Mouse (Mus musculus) liver, embryonic 16.5 days (tissue): ENCODE data around the gene Atp4a. TPM values are rescaled to one million over a fixed set of nuclear protein-coding genes. Genes with fewer than 3 reads are reported as not detected.

Experiments
- ATAC-seq: fragments of 200-750 bp; cut with Nextera tagmentation; 2 replicates; pipeline ENCODE4 v1.8.0; 2017; ENCODE audit warnings: low read depth, mild to moderate bottlenecking, moderate number of reproducible peaks, moderate library complexity
- H3K27ac ChIP-seq: fragments of 300-500 bp; sonication (generic); 2 replicates; pipeline ENCODE4 v1.5.1; 2014; ENCODE audit warnings: mild to moderate bottlenecking, low read length
- H3K27me3 ChIP-seq: fragments of 300-500 bp; sonication (generic); 2 replicates; pipeline ENCODE4 v1.6.1; 2014; ENCODE audit warnings: low read depth, low read length, mixed read lengths; ENCODE audit not compliant: control insufficient read depth, insufficient read depth
- H3K36me3 ChIP-seq: fragments of 300-500 bp; sonication (generic); 2 replicates; pipeline ENCODE4 v1.6.1; 2014; ENCODE audit warnings: mild to moderate bottlenecking; ENCODE audit not compliant: control insufficient read depth, insufficient read depth
- H3K4me1 ChIP-seq: fragments of 300-500 bp; sonication (generic); 2 replicates; pipeline ENCODE4 v1.6.1; 2014; ENCODE audit warnings: low read depth, low read length, mixed read lengths; ENCODE audit not compliant: control insufficient read depth
- H3K4me2 ChIP-seq: fragments of 300-500 bp; sonication (generic); 2 replicates; pipeline ENCODE4 v1.6.1; 2014; ENCODE audit warnings: low read depth, low read length, mixed read lengths
- H3K4me3 ChIP-seq: fragments of 300-500 bp; sonication (generic); 2 replicates; pipeline ENCODE4 v1.5.1; 2014; ENCODE audit warnings: low read depth, mild to moderate bottlenecking, low read length
- H3K9ac ChIP-seq: fragments of 300-500 bp; sonication (generic); 2 replicates; pipeline ENCODE4 v1.6.1; 2014; ENCODE audit warnings: low read depth, low read length
- H3K9me3 ChIP-seq: fragments of 300-500 bp; sonication (generic); replicated peaks from 2 replicates; pipeline ENCODE4 v1.6.1; 2016; ENCODE audit warnings: low read length; ENCODE audit not compliant: control insufficient read depth
- WGBS: fragments of 180-500 bp; shearing (Covaris S2); extraction: QIAGEN DNeasy Blood & Tissue Kit; methylation state at CpG from one replicate; pipeline ENCODE4 v1.1.7; 2014; ENCODE audit not compliant: insufficient replicate concordance; 5-methylcytosine and 5-hydroxymethylcytosine counted together
- polyA plus RNA-seq: library from polyadenylated mRNA; unstranded; fragments of >200 nt; fragmentation: Nextera tagmentation; extraction: Ambion mirVana; gene quantifications from 2 replicates; pipeline ENCODE4 v1.2.1, GENCODE M21; 2015

Gene Atp4a
- polyA plus RNA-seq, 1 experiment from 2014 or later, result 4.1 TPM

- no peaks in the 10 kb centered on the region for H3K27me3 ChIP-seq
- H3K36me3 ChIP-seq, result no peaks in the 10 kb centered on the region
- no peaks in the 10 kb centered on the region for H3K9me3 ChIP-seq
- no peak for ATAC-seq
- no peak overlapping the region for H3K4me3 ChIP-seq
- WGBS, result 39% methylated on average over 11 of the region's 11 CpGs
- no peak overlapping the region for H3K9ac ChIP-seq
- no peaks in the 10 kb centered on the region; the same call in 1 of the 2 replicates for H3K4me1 ChIP-seq
- H3K4me2 ChIP-seq, result no peak overlapping the region
- no peak overlapping the region for H3K27ac ChIP-seq
These were observed 53.2 kb downstream of the Atp4a start for GRCm38 (mm10) chr7:30765173-30765572.

- Histone ChIP-seq H3K27ac (no peak overlapping the region), H3K27me3 (no peaks in the 10 kb centered on the region), H3K4me2 (no peak overlapping the region), H3K36me3 (no peaks in the 10 kb centered on the region), H3K9ac (no peak overlapping the region), H3K9me3 (no peaks in the 10 kb centered on the region), H3K4me3 (no peak overlapping the region), H3K4me1 (no peaks in the 10 kb centered on the region; the same call in 1 of the 2 replicates)
- WGBS, result 65% methylated on average over 4 of the region's 4 CpGs
- no peak for ATAC-seq
These were observed 54.4 kb downstream of the Atp4a start for GRCm38 (mm10) chr7:30766408-30766807.

- no peak for ATAC-seq
- H3K9ac ChIP-seq, result no peak overlapping the region
- no peaks in the 10 kb centered on the region for H3K36me3 ChIP-seq
- H3K4me2 ChIP-seq, result no peak overlapping the region
- no peak overlapping the region for H3K27ac ChIP-seq
- WGBS, result 27% methylated on average over 9 of the region's 9 CpGs
- no peaks in the 10 kb centered on the region for H3K27me3 ChIP-seq
- no peak overlapping the region for H3K4me3 ChIP-seq
- H3K4me1 ChIP-seq, result no peaks in the 10 kb centered on the region
- no peaks in the 10 kb centered on the region for H3K9me3 ChIP-seq
These were observed 57.2 kb downstream of the Atp4a start for GRCm38 (mm10) chr7:30769236-30769635.

Other genes with a start within 250 kb of the Atp4a start
- gene Prodh2, start 218.6 kb upstream of the Atp4a start, polyA plus RNA-seq, result 79.3 and 85.2 TPM in 2 replicates
- 1.8 and 2.6 TPM in 2 replicates for gene Arhgap33, start 177.1 kb upstream of the Atp4a start, polyA plus RNA-seq
- gene Hspb6, start 160.0 kb upstream of the Atp4a start, polyA plus RNA-seq, result 5.3 and 6.9 TPM in 2 replicates
- 2.7 and 3.0 TPM in 2 replicates for gene Proser3, start 159.9 kb upstream of the Atp4a start, polyA plus RNA-seq
- 22.7 and 23.7 TPM in 2 replicates for gene Lin37, start 152.4 kb upstream of the Atp4a start, polyA plus RNA-seq
- gene U2af1l4, start 148.9 kb upstream of the Atp4a start, polyA plus RNA-seq, result 31.5 and 32.6 TPM in 2 replicates
- 3.8 and 4.1 TPM in 2 replicates for gene Gm49396, start 148.9 kb upstream of the Atp4a start, polyA plus RNA-seq
- 65.0 and 70.1 TPM in 2 replicates for gene Psenen, start 148.6 kb upstream of the Atp4a start, polyA plus RNA-seq
- 2.1 and 2.2 TPM in 2 replicates for gene Igflr1, start 146.8 kb upstream of the Atp4a start, polyA plus RNA-seq
- 2.7 and 3.5 TPM in 2 replicates for gene Kmt2b, start 123.5 kb upstream of the Atp4a start, polyA plus RNA-seq
- gene Zbtb32, start 113.3 kb upstream of the Atp4a start, polyA plus RNA-seq, result 0.21 and 0.34 TPM in 2 replicates
- 0.08 and 0.09 TPM in 2 replicates for gene Upk1a, start 99.4 kb upstream of the Atp4a start, polyA plus RNA-seq
- 566 and 597 TPM in 2 replicates for gene Cox6b1, start 86.1 kb upstream of the Atp4a start, polyA plus RNA-seq
- not detected in 2 replicates for gene Etv2, start 76.4 kb upstream of the Atp4a start, polyA plus RNA-seq
- gene Rbm42, start 61.9 kb upstream of the Atp4a start, polyA plus RNA-seq, result 41.9 and 43.4 TPM in 2 replicates
- gene Haus5, start 47.2 kb upstream of the Atp4a start, polyA plus RNA-seq, result 28.5 and 31.8 TPM in 2 replicates
- gene Pmis2, start 40.6 kb upstream of the Atp4a start, polyA plus RNA-seq, result not detected in 2 replicates
- gene 2200002J24Rik, start 13.3 kb upstream of the Atp4a start, polyA plus RNA-seq, result 0.57 and 0.90 TPM in 2 replicates
- 94.1 and 96.0 TPM in 2 replicates for gene Tmem147, start 17.3 kb downstream of the Atp4a start, polyA plus RNA-seq
- 0.14 TPM in 1 of 2 replicates, not detected in the other for gene Gapdhs, start 31.5 kb downstream of the Atp4a start, polyA plus RNA-seq
- 0.05 and 0.20 TPM in 2 replicates for gene Sbsn, start 39.3 kb downstream of the Atp4a start, polyA plus RNA-seq
- gene Dmkn, start 51.5 kb downstream of the Atp4a start, polyA plus RNA-seq, result 0.36 and 0.40 TPM in 2 replicates
- gene Krtdap, start 75.7 kb downstream of the Atp4a start, polyA plus RNA-seq, result 0.22 TPM in 1 of 2 replicates, not detected in the other
- 0.90 and 1.1 TPM in 2 replicates for gene Ffar2, start 111.6 kb downstream of the Atp4a start, polyA plus RNA-seq
- not detected in 2 replicates for gene Ffar3, start 144.0 kb downstream of the Atp4a start, polyA plus RNA-seq
- not detected in 2 replicates for gene Ffar1, start 149.4 kb downstream of the Atp4a start, polyA plus RNA-seq
- gene Cd22, start 168.1 kb downstream of the Atp4a start, polyA plus RNA-seq, result 0.74 and 1.4 TPM in 2 replicates
- 0.16 and 0.27 TPM in 2 replicates for gene Mag, start 202.7 kb downstream of the Atp4a start, polyA plus RNA-seq
- gene Hamp2, start 212.5 kb downstream of the Atp4a start, polyA plus RNA-seq, result not detected in 2 replicates
- gene Hamp, start 231.8 kb downstream of the Atp4a start, polyA plus RNA-seq, result 10.4 and 17.5 TPM in 2 replicates
- 7.9 and 9.0 TPM in 2 replicates for gene Usf2, start 244.6 kb downstream of the Atp4a start, polyA plus RNA-seq